Mouse (Mus musculus): ENCODE data around the gene Sav1.

The Sav1 gene

GRCm38 (mm10) chr12:69957378-69957777, 29.4 kb downstream of the Sav1 start:
- no peak for DNase-seq

- DNase-seq, result no peak
These were observed 39.3 kb downstream of the Sav1 start for GRCm38 (mm10) chr12:69947502-69947901.

- DNase-seq, result no peak
These were observed 40.9 kb downstream of the Sav1 start for GRCm38 (mm10) chr12:69945861-69946260.

- DNase-seq, result no peak
These were observed 45.0 kb downstream of the Sav1 start for GRCm38 (mm10) chr12:69941655-69942329.

GRCm38 (mm10) chr12:69939291-69939690, 47.5 kb downstream of the Sav1 start:
- DNase-seq, result no peak

- no peak for DNase-seq
These were observed 49.1 kb downstream of the Sav1 start for GRCm38 (mm10) chr12:69937731-69938130.

GRCm38 (mm10) chr12:69926716-69927115, 60.1 kb downstream of the Sav1 start:
- DNase-seq, result no peak

- DNase-seq, result peak; percentile 12 to 39
These were observed 62.8 kb downstream of the Sav1 start for GRCm38 (mm10) chr12:69924012-69924411.

GRCm38 (mm10) chr12:69923603-69924002, 63.2 kb downstream of the Sav1 start:
- DNase-seq, result no peak

- no peak for DNase-seq
These were observed 63.7 kb downstream of the Sav1 start for GRCm38 (mm10) chr12:69923128-69923527.

- no peak for DNase-seq
These were observed 64.7 kb downstream of the Sav1 start for GRCm38 (mm10) chr12:69922099-69922498.

GRCm38 (mm10) chr12:69917870-69918269, 68.9 kb downstream of the Sav1 start:
- DNase-seq, result no peak

Measured in cerebellum, postnatal 36 days (tissue).